Mouse (Mus musculus): ENCODE results near the gene Vegfd. TPM values are rescaled to one million over a fixed set of nuclear protein-coding genes. Genes with fewer than 3 reads are reported as not detected.

The Vegfd gene
- 0.22 and 0.36 TPM in 2 replicates for polyA plus RNA-seq (2015; fragmentation: Nextera tagmentation; extraction: Ambion mirVana)

GRCm38 (mm10) chrX:164373081-164373480 is at the start of gene Vegfd:
TSS of gene Vegfd (plus strand) at chrX:164373378.

GRCm38 (mm10) chrX:164419471-164419939 is 46.3 kb downstream of the Vegfd start, which contains the start of gene Piga:
TSS of gene Piga (plus strand) at chrX:164419787.

GRCm38 (mm10) chrX:164436709-164437108 is 63.5 kb downstream of the Vegfd start, which contains the start of gene Asb11:
TSS of gene Asb11 (plus strand) at chrX:164436994.

Other genes with a start within 250 kb of the Vegfd start
- 0.50 and 0.74 TPM in 2 replicates for gene Ace2, start 234.0 kb upstream of the Vegfd start, polyA plus RNA-seq (2015; fragmentation: Nextera tagmentation; extraction: Ambion mirVana)
- gene Bmx, start 115.2 kb upstream of the Vegfd start, polyA plus RNA-seq (2015; fragmentation: Nextera tagmentation; extraction: Ambion mirVana), result 0.32 and 0.33 TPM in 2 replicates
- gene Pir, start 104.0 kb upstream of the Vegfd start, polyA plus RNA-seq (2015; fragmentation: Nextera tagmentation; extraction: Ambion mirVana), result 5.8 and 5.9 TPM in 2 replicates
- gene Piga, start 46.4 kb downstream of the Vegfd start, polyA plus RNA-seq (2015; fragmentation: Nextera tagmentation; extraction: Ambion mirVana), result 2.7 and 3.0 TPM in 2 replicates
- not detected in 2 replicates for gene Asb11, start 63.6 kb downstream of the Vegfd start, polyA plus RNA-seq (2015; fragmentation: Nextera tagmentation; extraction: Ambion mirVana)
- not detected in 2 replicates for gene Asb9, start 132.9 kb downstream of the Vegfd start, polyA plus RNA-seq (2015; fragmentation: Nextera tagmentation; extraction: Ambion mirVana)